Mouse (Mus musculus): ENCODE measurements around the gene Phf21a.

The Phf21a gene

DNA sequence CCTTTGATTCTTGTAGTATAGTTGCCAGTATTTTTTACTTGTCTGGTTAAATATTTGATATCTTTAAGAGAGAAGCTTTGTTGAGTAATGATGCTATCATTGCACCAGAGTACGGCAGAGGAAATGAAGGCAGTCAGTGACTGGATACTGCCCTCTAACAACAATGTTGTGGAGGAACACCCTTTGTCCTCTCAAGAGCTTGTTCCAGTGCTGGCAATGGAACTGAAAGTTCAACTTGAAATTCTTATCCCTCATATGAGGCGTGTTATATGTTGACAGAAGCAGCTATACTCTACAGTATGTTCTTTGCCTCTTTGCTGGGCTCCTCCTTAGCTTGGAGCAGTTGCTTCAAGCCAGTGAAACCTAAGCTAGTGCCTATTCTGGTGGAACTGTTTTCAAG lies 147.4 kb downstream of the Phf21a start:
- no peak for DNase-seq

DNA sequence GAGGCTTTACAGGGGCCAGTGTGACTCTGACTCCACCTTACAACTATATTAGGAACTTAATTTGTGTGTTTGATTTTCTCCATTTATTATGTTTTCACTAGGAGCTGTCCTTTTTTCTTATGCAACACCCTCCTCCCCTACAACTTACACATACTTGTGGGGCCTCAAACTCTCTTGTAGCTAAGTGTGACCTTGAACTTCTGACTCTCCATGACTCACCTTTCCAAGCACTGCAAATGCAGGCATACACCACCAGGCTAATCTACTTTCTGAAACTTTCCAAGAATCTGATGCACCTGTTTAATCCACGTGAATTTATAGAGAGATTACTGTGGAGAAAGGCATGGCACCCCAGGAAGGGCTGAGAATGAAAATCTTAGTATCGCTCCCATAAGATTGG lies 147.9 kb downstream of the Phf21a start:
- no peak for DNase-seq

DNA sequence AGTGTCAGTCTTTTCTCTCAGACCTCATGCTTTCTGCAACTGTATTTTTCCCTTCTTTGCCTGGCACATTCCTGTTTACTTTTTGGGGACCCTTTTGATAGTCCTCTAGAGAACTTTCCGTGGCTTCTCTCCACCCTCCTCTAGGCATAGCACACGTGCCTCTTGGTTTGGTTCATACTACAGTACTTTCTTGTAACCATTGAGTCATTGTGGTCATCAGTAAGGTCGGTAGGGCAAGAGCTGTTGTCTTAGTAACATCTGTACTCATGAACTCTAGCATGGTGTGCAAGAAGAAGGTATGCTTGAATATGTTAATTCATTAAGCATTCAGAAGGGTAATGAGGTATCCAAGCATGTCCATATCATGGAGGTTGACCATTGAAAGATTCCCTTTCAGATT lies 148.4 kb downstream of the Phf21a start:
- no peak for DNase-seq

DNA sequence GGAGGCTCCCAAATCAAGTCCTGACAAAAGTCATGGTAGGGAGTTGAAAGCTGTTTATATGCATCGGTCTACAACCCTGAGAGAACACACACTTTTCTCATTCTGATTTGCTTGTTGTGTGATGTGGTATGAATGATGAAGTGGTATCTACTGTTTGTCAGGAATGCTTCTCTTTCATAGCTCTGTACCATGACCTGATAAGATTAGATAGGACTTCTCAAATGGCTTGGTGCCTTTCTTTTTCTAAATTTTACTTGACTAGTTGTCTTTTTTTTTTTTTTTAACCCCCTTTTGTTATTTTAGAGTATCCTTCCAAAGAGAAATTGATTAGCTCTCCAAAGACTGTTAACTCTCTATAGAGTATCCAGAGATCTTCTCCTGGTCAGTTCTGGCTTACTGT lies 153.2 kb downstream of the Phf21a start:
- DNase-seq = no peak

DNA sequence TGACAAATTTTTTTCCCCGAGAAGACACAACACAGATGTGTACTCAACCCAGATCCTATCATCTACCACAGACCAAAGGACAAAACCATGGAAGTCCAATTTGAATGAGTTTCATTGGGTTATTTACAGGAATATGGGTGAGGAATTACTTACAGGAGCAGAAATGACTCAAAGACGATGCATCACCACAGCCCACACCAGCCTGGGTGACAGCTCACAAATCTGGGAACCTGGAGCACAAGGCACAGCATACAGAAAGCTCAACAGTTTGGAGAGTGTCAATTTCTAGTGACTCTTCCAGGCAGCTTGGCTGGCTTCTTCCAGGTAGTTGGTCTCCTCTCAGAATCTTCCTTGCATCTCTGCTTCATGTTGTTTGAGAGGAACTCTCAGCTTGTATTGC lies 154.8 kb downstream of the Phf21a start:
- DNase-seq = no peak

DNA sequence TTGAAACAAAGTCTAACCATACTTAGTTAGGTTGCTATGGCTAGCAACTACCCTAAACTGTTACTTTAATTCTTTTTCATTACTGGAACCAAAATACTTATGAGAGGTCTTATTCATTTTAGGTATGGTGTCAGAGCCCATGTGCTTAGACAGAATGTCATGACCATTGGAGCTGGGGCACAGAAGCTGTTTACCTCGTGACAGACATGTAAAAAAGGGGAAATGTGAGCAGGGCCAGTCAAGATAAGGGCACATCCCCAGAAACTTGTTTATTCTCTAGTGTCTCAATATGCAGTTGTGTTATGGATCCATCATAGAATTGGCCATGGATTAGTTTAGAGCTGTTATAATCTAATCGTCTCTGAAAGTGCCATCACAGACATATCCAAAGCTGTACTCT lies 157.6 kb downstream of the Phf21a start:
- DNase-seq = peak in 1 of 2 experiments; percentile 8

DNA sequence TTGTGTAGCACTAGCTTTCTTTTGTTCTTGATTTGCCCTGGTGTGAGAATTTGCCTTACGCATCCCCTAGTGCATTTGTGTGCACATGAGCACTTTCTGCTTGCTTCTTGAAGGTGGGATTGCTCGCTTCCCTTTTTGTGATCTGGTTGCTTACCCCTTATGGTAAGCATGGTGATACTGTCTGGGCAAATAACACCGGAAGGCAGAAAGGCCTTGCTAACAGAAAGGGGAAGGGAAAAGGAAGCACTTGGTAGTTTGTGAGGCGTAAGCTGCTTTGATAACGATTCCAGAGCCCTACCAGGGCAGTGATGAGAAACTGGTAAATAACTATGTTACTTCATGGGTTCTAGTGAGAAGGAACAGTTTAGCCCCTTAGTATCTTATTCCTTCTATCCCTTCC lies 160.9 kb downstream of the Phf21a start:
- peak; percentile 48 to 61 for DNase-seq

DNA sequence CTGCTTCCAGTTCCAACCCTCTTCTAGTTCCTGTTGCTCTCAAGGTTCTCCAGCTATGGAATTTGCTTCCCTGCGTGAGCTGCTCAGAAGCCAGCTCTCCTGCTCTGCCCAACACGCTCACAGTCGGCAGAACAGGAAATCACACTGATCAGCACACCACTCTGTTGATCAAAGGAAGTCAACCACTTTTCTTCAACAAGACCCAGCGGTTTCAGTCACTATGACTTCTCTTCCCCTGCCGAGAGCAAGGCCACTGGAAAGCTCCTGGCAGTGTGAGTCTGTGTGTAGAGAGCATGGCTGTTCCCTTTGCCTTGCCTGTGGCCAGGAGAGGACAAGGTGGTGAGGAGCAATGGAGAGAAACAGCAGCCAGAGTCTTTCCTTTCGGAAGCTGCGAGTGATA lies 163.2 kb downstream of the Phf21a start:
- peak in 1 of 2 experiments; percentile 7 for DNase-seq

DNA sequence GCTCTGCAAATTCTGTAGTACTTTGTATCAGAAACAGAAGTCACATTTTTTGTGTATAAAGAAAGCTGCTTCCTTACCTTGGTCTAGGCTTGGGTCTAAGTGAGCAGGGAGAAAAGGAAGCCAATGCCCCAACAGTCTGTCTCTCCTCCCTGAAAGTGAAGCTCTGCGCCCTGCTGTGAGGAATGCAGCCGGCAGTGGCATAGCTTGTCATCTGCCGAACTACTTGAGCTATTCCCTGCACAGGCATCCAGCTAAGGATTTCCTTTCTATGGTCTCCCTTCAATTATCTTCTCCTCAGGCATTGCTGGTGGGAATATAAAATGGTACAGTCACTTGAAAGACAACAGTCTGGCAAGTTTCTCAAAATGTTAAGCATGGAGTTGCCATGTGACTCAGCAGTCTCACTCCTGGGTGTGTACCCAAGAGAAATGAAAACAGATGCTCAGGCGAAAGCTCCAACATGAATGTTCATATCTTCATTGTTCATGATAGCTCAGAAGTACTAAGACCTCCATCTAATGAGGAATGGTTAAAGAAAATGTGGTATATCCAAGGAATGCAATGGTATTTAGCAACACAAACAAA lies 164.5 kb downstream of the Phf21a start:
- no peak for DNase-seq

DNA sequence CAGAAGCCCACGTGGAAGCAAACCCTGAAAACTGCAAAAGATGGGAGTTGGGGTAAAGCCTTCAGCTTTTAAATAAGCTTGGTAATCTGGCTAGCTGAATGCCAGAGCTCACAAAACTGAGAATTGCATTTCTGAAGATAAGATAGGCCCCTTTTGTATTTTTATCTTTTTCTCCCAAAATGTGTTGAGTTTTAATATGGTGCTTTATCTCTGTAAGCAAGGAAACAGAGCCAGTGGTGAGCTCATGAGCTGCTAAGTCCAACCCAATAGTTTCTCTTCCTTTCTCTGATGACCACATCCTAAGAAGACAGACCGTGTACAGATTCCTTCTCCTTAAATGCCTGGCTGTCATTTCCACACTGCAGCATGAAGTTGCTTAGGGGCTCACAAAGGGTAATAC lies 167.0 kb downstream of the Phf21a start:
- DNase-seq = no peak

DNA sequence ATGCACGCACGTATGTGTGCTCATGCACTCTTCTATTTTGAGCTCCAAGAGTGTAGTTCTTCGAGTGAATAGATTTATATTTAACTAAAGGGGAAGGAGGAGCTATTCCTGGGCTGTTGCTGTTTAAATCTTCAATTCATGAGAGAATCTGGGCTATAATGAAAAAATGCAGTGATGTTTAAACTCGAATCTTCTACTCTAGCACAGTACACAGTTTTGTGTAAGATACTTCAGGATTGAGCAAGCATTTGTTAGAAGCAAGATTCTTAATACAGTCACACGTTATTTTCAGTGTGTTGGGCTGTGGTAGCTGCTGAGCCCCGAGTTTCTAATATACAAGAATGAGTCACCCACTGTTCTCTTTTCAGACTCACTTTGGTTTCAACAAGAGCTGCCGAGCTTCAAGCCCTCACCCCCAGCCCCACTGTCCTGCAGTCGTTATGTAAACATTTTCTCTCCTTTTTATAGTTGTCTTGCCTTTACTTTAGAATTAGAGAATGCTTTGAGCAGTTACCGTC lies 173.2 kb downstream of the Phf21a start:
- DNase-seq = no peak

DNA sequence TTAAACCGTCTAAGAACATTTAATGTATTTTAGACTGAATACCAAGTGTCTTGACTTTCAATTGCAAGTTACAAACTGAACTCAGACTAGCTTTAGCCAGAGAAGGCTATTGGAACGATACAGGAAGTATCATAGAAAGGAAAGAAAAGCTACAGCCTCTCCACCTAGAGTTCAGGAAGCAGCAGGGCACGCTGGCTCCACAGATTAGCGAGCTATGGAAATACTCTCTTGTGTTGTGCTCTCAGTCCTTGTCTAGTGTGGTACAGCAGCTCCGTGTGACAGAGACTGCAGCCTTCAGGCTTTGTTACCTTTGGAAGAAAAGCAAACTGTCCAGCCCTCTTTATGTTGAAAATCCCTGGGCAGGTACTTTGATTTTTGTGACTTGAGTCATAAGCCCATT lies 176.3 kb downstream of the Phf21a start:
- DNase-seq = no peak

DNA sequence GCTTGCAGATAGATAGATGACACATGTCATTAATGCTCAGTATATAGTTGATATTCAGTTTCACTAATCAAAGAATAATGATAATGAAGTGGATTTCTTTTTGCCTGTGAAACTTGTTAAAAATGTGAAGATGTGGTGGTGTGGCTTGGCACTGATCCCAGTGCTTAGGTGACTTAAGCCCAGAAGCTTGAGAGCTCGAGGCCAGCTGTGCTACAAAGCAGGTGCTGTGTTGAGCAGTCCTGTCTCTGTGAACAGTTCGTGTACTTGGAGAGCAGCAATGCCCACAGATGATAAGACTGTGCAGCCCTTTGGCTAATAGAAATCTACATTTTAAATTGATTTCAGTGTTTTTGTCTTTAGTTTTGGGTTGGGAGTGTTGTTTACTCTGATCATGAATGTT lies 179.6 kb downstream of the Phf21a start:
- no peak for DNase-seq

DNA sequence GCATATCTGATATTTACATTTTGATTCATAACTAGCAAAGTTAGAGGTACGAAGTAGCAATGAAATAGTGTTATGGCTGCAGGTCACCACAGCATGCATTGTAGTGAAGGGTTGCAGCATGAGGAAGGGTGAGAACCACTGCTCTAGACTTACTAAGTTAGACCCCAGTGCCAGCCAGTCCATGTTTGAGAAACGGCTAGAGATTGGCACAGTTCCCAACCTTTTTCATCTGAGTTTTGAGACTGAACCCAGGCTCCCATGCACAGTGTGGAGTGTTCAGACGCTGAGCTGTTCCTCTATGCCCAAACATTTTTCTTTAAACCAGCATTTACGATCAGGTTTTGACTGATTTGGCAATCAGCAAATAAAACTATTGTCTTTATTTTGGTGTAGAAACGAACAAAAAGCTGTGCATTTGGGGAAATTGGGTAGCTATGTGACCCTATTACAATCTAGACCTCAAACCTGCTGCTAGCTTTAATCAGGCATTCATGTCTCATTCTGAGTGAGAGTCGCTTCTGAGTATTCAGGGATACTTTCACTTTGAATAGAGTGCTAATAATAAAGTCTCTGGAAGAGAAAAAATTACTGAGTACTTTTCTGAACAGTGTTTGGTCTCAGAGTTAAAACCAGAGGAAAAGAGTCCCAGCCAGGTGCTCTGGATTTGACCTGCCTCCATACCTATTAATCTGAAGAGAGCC lies 180.3 kb downstream of the Phf21a start:
- DNase-seq = no peak

DNA sequence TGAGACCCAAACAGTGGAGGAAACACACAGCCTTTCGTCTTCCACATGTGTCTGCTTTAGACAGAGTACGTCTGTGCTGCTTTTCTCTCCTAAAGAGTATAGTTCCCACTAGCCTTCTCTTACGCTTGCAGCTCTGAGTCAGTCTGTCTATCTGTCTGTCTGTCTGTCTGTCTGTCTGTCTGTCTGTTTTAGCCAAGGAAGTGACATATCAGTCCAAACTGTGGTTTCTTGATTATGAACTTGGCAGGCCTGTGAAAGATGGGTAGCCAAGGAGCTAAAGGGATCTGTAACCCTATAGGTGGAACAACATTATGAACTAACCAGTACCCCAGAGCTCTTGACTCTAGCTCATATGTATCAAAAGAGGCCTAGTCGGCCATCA lies 180.9 kb downstream of the Phf21a start:
- DNase-seq = no peak

DNA sequence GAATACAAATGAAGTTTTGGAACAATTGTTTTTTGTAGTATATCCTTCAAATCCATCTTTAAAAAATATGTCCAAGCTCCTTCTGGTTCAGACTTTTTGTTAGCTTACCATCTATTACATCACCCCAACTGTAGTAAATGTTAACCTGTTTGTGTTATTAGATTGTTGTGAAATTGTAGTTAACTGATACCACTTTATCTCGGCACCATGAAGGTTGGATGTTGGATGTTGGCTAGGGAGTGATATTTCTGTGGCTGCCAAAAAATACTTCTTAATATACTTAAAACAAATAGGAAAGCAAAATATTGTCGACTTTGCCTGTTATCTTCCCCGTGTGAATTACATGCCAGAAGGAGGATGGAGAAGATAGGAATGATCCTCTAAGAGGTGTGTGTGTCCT lies 184.9 kb downstream of the Phf21a start:
- no peak for DNase-seq

DNA sequence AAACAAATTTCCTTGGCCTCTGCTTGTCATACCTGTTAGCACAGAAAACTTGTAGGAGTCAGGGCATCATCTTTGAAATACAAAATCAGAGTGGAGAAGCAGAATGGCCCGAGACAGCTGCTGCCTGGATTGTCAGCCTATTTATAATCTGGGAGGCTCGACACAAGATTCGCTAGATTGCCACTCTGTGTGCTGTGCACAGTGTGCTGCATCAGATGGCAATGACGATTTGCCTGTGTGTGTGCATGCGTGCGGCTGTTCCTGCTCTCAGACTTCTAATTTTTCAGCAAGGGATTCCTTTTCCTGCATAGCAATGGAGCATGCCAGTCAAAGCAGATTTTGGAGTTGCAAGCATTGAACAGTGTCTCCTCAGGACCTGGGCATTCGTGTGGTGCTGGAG lies 185.7 kb downstream of the Phf21a start:
- DNase-seq = no peak

DNA sequence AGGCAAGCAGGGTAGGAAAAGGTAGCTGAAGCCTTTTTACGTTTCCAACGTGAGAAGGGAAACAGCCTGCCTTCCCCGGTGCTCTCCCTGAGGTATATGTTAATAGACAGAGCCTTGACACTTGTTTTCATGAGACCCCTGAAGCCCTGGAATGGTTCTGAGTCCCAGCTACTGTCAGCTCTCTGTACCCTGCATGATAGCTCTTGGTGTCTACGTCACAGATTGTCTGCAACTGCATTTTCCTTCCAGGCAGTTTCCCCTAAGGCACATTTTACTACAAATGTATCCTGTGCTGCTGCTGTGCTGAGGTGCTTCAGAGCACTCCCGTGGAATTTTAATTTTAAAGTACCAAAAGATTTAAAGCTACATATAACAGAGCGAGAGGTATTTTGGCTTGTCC lies 186.5 kb downstream of the Phf21a start:
- no peak for DNase-seq

DNA sequence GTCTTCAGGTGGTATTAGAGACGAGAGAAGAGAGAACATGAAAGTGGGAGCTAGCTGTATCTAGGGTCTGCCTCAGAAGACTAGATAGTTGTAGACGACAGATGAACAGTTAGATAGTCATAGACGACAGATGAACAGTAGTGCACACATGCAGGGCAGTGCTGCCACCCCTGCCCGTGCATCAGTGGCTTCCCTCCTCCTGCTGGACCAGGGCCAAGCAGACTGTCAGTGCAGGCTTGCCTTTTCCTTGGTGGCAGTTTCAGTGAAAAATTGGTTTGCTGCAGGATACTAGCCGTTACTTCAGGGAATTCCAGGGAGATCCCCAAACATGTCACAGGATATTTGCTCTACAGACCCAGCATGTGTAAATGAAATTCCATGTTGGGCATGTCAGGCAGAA lies 192.7 kb downstream of the Phf21a start:
- no peak for DNase-seq

DNA sequence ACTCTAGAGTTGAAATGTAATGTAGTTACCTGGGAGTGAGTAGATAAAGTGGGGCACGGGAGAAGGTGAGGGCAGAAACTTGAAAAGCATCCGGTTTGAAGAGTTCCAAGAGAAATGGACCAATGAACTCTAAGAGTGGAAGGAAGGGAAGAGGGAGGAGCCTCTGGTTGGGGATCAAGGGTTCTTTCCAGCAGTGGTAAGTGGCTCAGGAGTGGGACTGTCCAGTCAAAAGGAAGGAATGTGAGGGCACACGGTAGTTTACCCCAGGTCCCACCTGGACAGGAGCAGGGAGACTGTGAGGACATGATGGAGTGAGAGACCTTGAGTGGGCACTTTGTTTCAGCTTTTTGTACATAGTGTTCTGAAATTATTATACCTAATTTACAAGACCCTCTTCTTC lies 196.4 kb downstream of the Phf21a start:
- DNase-seq = no peak

DNA sequence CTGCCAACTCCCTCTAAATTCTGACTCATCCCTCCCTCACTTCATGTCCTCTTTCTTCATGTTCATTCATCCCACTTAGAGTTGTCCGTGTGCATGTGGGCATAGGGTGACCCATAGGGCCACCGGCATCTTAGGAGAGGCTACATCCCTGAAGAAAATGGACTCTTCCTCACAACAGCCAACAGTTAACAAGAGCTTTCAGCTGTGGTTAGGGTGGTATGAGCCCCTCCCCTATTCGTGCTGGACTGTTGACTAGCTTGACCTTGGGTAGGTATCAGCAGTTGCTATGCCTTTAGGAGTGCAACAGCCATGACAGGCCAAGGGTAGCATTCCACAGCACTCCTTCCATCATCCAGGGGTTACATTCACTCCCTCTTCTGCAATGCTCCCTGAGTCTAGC lies 198.6 kb downstream of the Phf21a start:
- no peak for DNase-seq

DNA sequence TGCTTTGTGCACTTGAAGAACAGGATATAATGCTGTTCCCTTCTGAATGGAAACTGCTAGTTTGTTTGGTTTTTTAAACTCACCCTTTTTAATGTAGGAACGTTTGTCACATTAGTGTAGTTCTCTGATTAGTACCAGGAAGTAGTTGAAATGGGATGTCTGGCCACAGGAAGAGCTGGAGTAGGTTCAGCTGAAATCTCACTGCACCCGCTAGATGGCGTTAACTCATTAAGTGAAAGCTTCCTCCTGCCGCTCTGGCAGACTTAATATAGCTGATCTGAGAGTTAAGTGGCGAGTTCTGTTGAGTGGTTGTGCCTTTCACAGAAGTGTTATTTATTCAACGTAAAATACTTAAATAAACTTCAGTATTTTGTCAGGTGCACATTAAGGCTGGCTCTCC lies 203.5 kb downstream of the Phf21a start:
- DNase-seq = peak; percentile 80 to 81

DNA sequence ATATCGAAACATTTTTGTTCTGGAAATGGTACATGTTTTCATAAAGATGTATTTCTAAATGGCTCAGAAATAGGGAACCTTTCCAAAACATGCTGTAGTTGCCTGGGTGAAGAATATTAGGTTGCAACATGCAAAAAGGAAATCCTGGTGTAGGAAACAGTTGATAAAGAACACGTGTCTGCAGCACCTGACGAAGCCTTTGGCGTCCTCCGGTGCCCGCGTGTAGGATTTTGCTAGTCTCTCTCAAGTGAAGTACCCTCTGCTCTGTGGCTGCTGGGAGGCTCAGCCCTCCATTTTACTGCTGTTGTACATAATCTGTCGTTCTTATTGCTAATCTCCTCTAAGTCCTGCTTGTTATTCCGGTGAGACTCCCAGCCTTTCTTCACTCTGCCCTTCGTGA lies 207.0 kb downstream of the Phf21a start:
- DNase-seq = peak; percentile 27 to 29

DNA sequence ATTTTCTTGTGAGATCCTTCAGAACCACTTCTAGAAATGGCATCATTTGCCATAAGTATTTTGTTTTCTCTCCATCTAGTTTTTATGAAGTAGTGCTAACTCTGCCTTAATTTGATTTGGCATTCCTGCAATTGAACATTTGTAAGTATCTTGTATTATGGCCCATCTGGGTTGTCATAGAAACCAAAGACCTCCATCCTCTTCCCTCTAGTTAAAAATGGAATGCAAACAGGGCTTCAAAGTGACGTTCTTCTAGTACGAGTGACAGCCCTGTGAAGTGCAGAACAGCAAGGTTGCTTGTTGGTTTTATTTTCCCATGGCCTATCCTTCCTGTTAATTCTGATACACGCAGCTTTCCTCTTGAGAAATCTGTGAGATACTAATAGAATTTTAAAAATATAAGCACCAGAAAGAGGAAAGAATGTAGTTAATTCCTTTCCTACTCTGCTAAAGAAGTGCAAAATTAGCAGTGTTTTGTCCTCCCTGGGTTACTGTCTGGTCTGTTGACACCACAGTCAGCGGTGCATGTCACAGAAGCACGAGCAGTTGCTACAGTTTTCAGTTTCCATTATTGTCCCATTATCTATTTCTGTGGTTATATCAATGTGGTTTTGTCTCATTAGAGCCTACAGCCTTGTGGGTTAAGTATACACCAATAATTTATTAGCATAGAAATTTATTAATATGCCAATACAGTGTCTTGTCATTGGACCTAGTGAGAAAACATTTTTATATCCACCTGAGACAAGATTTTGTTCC lies 209.1 kb downstream of the Phf21a start:
- DNase-seq = peak; percentile 46 to 57

All from B cell, adult 2 months (primary cell).